Mouse (Mus musculus): ENCODE measurements around the gene Atxn10. TPM values are rescaled to one million over a fixed set of nuclear protein-coding genes. Genes with fewer than 3 reads are reported as not detected.
"Not testable (repeated sequence)": the region's sequence is repeated elsewhere in the genome, so short reads cannot be mapped to it uniquely, and the experiment has no call there.

Gene Atxn10
- total RNA-seq (2014; fragmentation: Nextera tagmentation) (47.1 and 53.7 TPM in 2 replicates), total RNA-seq (2017) (46.5 and 49.6 TPM in 2 replicates)

- no peak for ATAC-seq (replicated peaks; ENCODE audit: low FRiP score, low TSS enrichment, poor library complexity, severe bottlenecking)
These were observed at the start of gene Atxn10 for GRCm38 (mm10) chr15:85335671-85336300. TSS of gene Atxn10 (plus strand) at chr15:85336245.

GRCm38 (mm10) chr15:85294632-85295031 lies 41.4 kb upstream of the Atxn10 start:
- ATAC-seq (replicated peaks; ENCODE audit: low FRiP score, low TSS enrichment, poor library complexity, severe bottlenecking), result no peak

GRCm38 (mm10) chr15:85295544-85295943 lies 40.5 kb upstream of the Atxn10 start:
- ATAC-seq (replicated peaks; ENCODE audit: low FRiP score, low TSS enrichment, poor library complexity, severe bottlenecking), result no peak

GRCm38 (mm10) chr15:85295977-85296376 lies 40.1 kb upstream of the Atxn10 start:
- ATAC-seq (replicated peaks; ENCODE audit: low FRiP score, low TSS enrichment, poor library complexity, severe bottlenecking), result no peak

GRCm38 (mm10) chr15:85296538-85296937 lies 39.5 kb upstream of the Atxn10 start:
- no peak for ATAC-seq (replicated peaks; ENCODE audit: low FRiP score, low TSS enrichment, poor library complexity, severe bottlenecking)

GRCm38 (mm10) chr15:85298167-85298781 lies 37.8 kb upstream of the Atxn10 start:
- no peak for ATAC-seq (replicated peaks; ENCODE audit: low FRiP score, low TSS enrichment, poor library complexity, severe bottlenecking)

- ATAC-seq (replicated peaks; ENCODE audit: low FRiP score, low TSS enrichment, poor library complexity, severe bottlenecking), result no peak
These were observed 37.1 kb upstream of the Atxn10 start for GRCm38 (mm10) chr15:85298946-85299345.

- no peak for ATAC-seq (replicated peaks; ENCODE audit: low FRiP score, low TSS enrichment, poor library complexity, severe bottlenecking)
These were observed 32.8 kb upstream of the Atxn10 start for GRCm38 (mm10) chr15:85303241-85303640.

GRCm38 (mm10) chr15:85303976-85304375 lies 32.1 kb upstream of the Atxn10 start:
- ATAC-seq (replicated peaks; ENCODE audit: low FRiP score, low TSS enrichment, poor library complexity, severe bottlenecking), result no peak

- no peak for ATAC-seq (replicated peaks; ENCODE audit: low FRiP score, low TSS enrichment, poor library complexity, severe bottlenecking)
These were observed 28.9 kb upstream of the Atxn10 start for GRCm38 (mm10) chr15:85307061-85307660.

GRCm38 (mm10) chr15:85311058-85311657 lies 24.9 kb upstream of the Atxn10 start:
- no peak for ATAC-seq (replicated peaks; ENCODE audit: low FRiP score, low TSS enrichment, poor library complexity, severe bottlenecking)

- peak; percentile 79 for ATAC-seq (replicated peaks; ENCODE audit: low FRiP score, low TSS enrichment, poor library complexity, severe bottlenecking)
These were observed 20.5 kb upstream of the Atxn10 start for GRCm38 (mm10) chr15:85315378-85316025.

GRCm38 (mm10) chr15:85316342-85317140 lies 19.5 kb upstream of the Atxn10 start:
- ATAC-seq (replicated peaks; ENCODE audit: low FRiP score, low TSS enrichment, poor library complexity, severe bottlenecking), result no peak

GRCm38 (mm10) chr15:85319924-85320668 lies 15.9 kb upstream of the Atxn10 start:
- no peak for ATAC-seq (replicated peaks; ENCODE audit: low FRiP score, low TSS enrichment, poor library complexity, severe bottlenecking)

- ATAC-seq (replicated peaks; ENCODE audit: low FRiP score, low TSS enrichment, poor library complexity, severe bottlenecking), result no peak
These were observed 12.8 kb upstream of the Atxn10 start for GRCm38 (mm10) chr15:85323214-85323613.

GRCm38 (mm10) chr15:85324426-85324825 lies 11.6 kb upstream of the Atxn10 start:
- no peak for ATAC-seq (replicated peaks; ENCODE audit: low FRiP score, low TSS enrichment, poor library complexity, severe bottlenecking)

- no peak for ATAC-seq (replicated peaks; ENCODE audit: low FRiP score, low TSS enrichment, poor library complexity, severe bottlenecking)
These were observed 8.2 kb upstream of the Atxn10 start for GRCm38 (mm10) chr15:85327808-85328207.

GRCm38 (mm10) chr15:85328455-85328854 lies 7.6 kb upstream of the Atxn10 start:
- not testable (repeated sequence) for ATAC-seq (replicated peaks; ENCODE audit: low FRiP score, low TSS enrichment, poor library complexity, severe bottlenecking)

Data from megakaryocyte-erythroid progenitor cell, adult 5-6 weeks (primary cell).